Mouse (Mus musculus): ENCODE measurements around the gene Agfg2. TPM values are rescaled to one million over a fixed set of nuclear protein-coding genes. Genes with fewer than 3 reads are reported as not detected.

The Agfg2 gene
- polyA plus RNA-seq (2014; fragmentation: Illumina TruSeq; extraction: RNeasy Lipid Tissue Mini Kit (QIAGEN cat#74804)), result 7.5 TPM

DNA sequence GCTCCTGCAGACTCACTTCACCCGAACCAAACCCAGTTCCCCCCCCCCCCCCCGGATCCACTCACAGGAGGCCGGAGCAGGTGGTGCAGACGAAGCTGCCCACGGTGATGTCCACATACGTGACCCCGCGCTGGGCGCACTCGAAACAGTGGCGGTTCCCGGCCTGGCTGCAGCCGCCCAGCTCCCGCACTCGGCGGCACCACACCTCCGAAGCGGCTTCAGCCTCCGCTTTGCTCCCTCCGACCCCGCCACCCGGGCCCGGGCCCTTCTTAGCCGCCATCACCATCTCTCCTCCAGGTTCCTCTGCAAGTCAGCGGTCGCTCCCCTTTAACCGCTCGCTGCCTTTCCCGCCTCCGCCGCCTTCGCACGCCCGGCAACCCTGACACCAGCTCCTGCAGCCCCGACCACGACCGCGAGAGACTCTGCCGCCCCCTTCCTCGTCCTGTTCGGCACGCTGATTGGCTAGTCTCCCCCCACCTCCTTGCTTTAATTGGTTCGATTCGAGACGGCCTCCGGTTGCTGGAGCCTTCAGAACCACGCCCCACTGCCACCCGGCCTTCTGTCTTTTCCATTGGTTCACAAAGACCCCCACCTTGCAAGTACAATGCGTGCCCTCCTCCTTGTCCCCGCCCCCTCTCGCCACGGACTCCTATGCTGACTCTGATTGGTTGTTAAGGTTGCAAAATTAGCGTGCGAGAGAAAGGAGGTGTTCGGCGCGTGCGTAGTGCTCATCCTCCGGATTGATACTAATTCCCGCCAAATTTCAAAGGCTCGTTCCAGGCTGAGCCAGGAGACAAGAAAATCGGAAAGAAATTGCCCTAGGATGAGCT is at the start of gene Agfg2:
Gene Agfg2, minus strand, starts transcription at position 433 of the 830 bp plus-strand sequence.

DNA sequence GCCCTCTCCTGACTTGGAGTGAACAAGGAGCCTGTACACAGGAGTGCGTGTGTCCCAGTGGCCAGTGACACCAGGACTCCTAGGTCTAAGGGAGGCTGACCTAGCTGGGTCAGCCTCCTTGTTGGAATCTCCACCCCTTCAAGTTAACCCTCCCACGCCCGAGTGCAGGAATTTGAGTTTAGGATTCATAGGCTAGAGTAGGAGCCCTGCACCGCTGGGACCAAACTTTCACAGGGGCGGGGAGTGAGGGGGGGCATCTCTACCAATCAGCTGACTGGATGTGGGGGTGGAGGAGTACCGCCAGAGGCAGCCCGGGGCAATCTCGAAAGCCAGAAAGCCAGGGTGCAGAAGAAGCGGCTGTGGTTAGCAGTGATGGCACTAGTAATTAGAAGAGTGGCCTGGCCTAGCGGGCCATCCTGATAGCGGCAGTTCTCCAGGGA is 38.9 kb downstream of the Agfg2 start, which contains the start of gene Irs3:
Gene Irs3, minus strand, starts transcription at position 63 of the 440 bp plus-strand sequence.

DNA sequence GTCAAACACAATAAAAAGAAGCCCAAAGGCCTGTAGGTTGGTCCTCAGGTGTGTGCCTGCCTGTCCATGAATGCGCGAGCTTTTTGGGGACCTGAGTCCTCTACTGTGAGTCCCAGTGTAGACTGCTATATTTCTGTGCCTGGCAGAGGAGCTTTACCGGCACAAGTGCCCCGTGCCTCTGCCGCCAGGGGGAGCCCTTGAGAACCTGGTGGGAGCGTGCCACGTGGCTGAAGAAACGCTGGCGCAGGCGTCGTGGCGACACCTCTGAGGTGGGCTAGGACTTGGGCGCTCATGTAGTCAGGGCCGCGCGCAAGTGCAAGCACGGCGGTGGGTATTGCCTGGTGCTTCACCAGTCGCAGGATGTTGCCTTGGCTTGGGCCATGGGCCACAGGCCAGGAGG is 43.5 kb downstream of the Agfg2 start, which contains the start of gene Sap25:
Gene Sap25, plus strand, starts transcription at position 281 of the 400 bp plus-strand sequence.

DNA sequence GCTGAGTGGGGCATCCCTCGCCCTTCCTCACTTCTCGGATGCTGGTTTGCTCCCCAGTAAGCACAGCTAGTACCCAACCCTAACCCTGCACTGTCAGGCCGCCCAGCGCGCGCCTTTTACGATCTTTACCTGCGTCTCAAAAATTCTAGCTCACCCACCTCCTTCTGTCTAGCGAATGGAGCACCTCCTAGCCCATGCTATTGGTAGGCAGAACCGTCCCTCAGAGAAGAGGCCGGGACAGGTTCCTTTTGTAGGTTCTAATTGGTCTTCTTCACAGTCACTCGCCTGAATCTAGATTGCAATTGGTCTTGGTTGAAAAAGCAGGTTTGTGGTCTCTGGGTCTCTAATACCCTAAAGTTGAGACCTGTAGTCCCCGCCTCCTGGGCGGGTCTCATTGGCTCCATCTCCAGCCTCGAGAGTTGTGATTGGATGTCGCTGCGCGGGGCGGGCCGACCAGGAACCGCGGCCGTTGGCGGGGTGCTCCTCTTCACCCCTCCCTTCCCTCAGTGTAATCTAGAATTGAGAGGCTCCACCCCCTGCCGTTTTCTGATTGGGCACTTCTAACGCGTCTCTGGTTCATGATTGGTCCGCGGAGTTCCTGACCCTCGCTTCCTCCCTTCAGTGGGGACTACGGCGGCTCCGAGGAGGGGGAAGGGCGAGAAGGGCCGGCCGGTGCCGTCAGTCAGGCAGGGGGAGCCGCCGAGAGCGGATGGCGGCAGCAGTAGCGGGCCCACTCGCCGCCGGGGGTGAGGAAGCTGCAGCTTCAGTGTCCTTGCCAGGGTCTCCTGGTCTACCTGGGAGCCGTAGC is 55.8 kb downstream of the Agfg2 start, which contains the start of the genes Fbxo24, Lrch4 and Gm20605:
Gene Fbxo24, minus strand, starts transcription at position 505 of the 808 bp plus-strand sequence.
Gene Lrch4, plus strand, starts transcription at position 624 of the 808 bp plus-strand sequence.
Gene Gm20605, plus strand, starts transcription at position 678 of the 808 bp plus-strand sequence.

GRCm38 (mm10) chr5:137613550-137613949 is 71.0 kb downstream of the Agfg2 start, which contains the start of gene Pcolce:
TSS of gene Pcolce (minus strand) at chr5:137613784.

GRCm38 (mm10) chr5:137600619-137601364 is 83.7 kb downstream of the Agfg2 start, which contains the start of gene Mospd3:
TSS of gene Mospd3 (minus strand) at chr5:137601058.

Other genes with a start within 250 kb of the Agfg2 start
- not detected for gene Zan, start 207.7 kb downstream of the Agfg2 start, polyA plus RNA-seq (2014; fragmentation: Illumina TruSeq; extraction: RNeasy Lipid Tissue Mini Kit (QIAGEN cat#74804))
- not detected for gene Pop7, start 182.2 kb downstream of the Agfg2 start, polyA plus RNA-seq (2014; fragmentation: Illumina TruSeq; extraction: RNeasy Lipid Tissue Mini Kit (QIAGEN cat#74804))
- gene Gigyf1, start 166.2 kb downstream of the Agfg2 start, polyA plus RNA-seq (2014; fragmentation: Illumina TruSeq; extraction: RNeasy Lipid Tissue Mini Kit (QIAGEN cat#74804)), result 2.0 TPM
- gene Epo, start 151.5 kb downstream of the Agfg2 start, polyA plus RNA-seq (2014; fragmentation: Illumina TruSeq; extraction: RNeasy Lipid Tissue Mini Kit (QIAGEN cat#74804)), result not detected
- 0.46 TPM for gene Gnb2, start 151.2 kb downstream of the Agfg2 start, polyA plus RNA-seq (2014; fragmentation: Illumina TruSeq; extraction: RNeasy Lipid Tissue Mini Kit (QIAGEN cat#74804))
- not detected for gene Actl6b, start 131.2 kb downstream of the Agfg2 start, polyA plus RNA-seq (2014; fragmentation: Illumina TruSeq; extraction: RNeasy Lipid Tissue Mini Kit (QIAGEN cat#74804))
- gene Tfr2, start 114.9 kb downstream of the Agfg2 start, polyA plus RNA-seq (2014; fragmentation: Illumina TruSeq; extraction: RNeasy Lipid Tissue Mini Kit (QIAGEN cat#74804)), result not detected
- gene Mospd3, start 83.7 kb downstream of the Agfg2 start, polyA plus RNA-seq (2014; fragmentation: Illumina TruSeq; extraction: RNeasy Lipid Tissue Mini Kit (QIAGEN cat#74804)), result not detected
- 12.5 TPM for gene Pcolce, start 70.9 kb downstream of the Agfg2 start, polyA plus RNA-seq (2014; fragmentation: Illumina TruSeq; extraction: RNeasy Lipid Tissue Mini Kit (QIAGEN cat#74804))
- not detected for gene Fbxo24, start 55.7 kb downstream of the Agfg2 start, polyA plus RNA-seq (2014; fragmentation: Illumina TruSeq; extraction: RNeasy Lipid Tissue Mini Kit (QIAGEN cat#74804))
- gene Lrch4, start 55.6 kb downstream of the Agfg2 start, polyA plus RNA-seq (2014; fragmentation: Illumina TruSeq; extraction: RNeasy Lipid Tissue Mini Kit (QIAGEN cat#74804)), result 0.37 TPM
- gene Gm20605, start 55.6 kb downstream of the Agfg2 start, polyA plus RNA-seq (2014; fragmentation: Illumina TruSeq; extraction: RNeasy Lipid Tissue Mini Kit (QIAGEN cat#74804)), result not detected
- gene Sap25, start 43.4 kb downstream of the Agfg2 start, polyA plus RNA-seq (2014; fragmentation: Illumina TruSeq; extraction: RNeasy Lipid Tissue Mini Kit (QIAGEN cat#74804)), result not detected
- not detected for gene Irs3, start 39.0 kb downstream of the Agfg2 start, polyA plus RNA-seq (2014; fragmentation: Illumina TruSeq; extraction: RNeasy Lipid Tissue Mini Kit (QIAGEN cat#74804))
- gene Nyap1, start 56.9 kb upstream of the Agfg2 start, polyA plus RNA-seq (2014; fragmentation: Illumina TruSeq; extraction: RNeasy Lipid Tissue Mini Kit (QIAGEN cat#74804)), result not detected
- gene Tsc22d4, start 61.0 kb upstream of the Agfg2 start, polyA plus RNA-seq (2014; fragmentation: Illumina TruSeq; extraction: RNeasy Lipid Tissue Mini Kit (QIAGEN cat#74804)), result 0.86 TPM
- gene Ppp1r35, start 94.1 kb upstream of the Agfg2 start, polyA plus RNA-seq (2014; fragmentation: Illumina TruSeq; extraction: RNeasy Lipid Tissue Mini Kit (QIAGEN cat#74804)), result 2.3 TPM
- 13.7 TPM for gene Mepce, start 102.9 kb upstream of the Agfg2 start, polyA plus RNA-seq (2014; fragmentation: Illumina TruSeq; extraction: RNeasy Lipid Tissue Mini Kit (QIAGEN cat#74804))
- gene Zcwpw1, start 103.1 kb upstream of the Agfg2 start, polyA plus RNA-seq (2014; fragmentation: Illumina TruSeq; extraction: RNeasy Lipid Tissue Mini Kit (QIAGEN cat#74804)), result 6.6 TPM
- gene Pilra, start 151.6 kb upstream of the Agfg2 start, polyA plus RNA-seq (2014; fragmentation: Illumina TruSeq; extraction: RNeasy Lipid Tissue Mini Kit (QIAGEN cat#74804)), result 0.46 TPM
- gene Pilrb1, start 173.4 kb upstream of the Agfg2 start, polyA plus RNA-seq (2014; fragmentation: Illumina TruSeq; extraction: RNeasy Lipid Tissue Mini Kit (QIAGEN cat#74804)), result not detected
- gene Pilrb2, start 187.1 kb upstream of the Agfg2 start, polyA plus RNA-seq (2014; fragmentation: Illumina TruSeq; extraction: RNeasy Lipid Tissue Mini Kit (QIAGEN cat#74804)), result 0.86 TPM
- not detected for gene Cyp3a13, start 236.9 kb upstream of the Agfg2 start, polyA plus RNA-seq (2014; fragmentation: Illumina TruSeq; extraction: RNeasy Lipid Tissue Mini Kit (QIAGEN cat#74804))